Mouse (Mus musculus): ENCODE results near the gene Ccnk.

DNA sequence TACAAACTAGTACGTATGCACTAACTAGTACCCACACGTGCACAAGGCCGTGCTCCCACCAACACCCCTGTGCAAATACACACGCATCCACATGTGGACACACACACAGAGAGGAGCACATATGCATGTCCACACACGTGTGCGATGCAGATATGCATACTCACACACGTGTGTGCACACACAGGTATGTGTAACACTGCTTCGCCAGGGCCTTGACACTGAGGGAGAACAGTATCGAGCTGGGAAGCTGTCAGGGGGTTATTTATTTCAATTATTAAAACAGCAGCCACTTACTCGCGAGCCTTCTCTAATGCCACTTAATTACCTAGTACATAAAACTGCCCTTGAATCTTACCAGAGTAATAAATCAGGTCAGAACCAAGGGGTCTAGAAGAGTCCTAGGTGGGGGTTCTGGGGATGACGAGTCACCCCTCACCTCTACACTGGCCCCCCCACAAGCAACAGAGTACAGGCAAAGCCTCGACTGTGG lies 61.1 kb downstream of the Ccnk start:
- TF ChIP-seq CTCF (IDR thresholded peaks at IDR 0.05; ENCODE audit: control insufficient read depth, insufficient read depth, insufficient read length) (no peak), MAX (IDR thresholded peaks at IDR 0.05) (no peak), CEBPB (IDR thresholded peaks at IDR 0.05; ENCODE audit: low read depth) (no peak), MYOG (IDR thresholded peaks at IDR 0.05; ENCODE audit: control insufficient read depth, extremely low read depth, insufficient read length) (no peak), MYOD1 (IDR thresholded peaks at IDR 0.05; ENCODE audit: control insufficient read depth, insufficient read length, low read depth) (no peak), USF1 (IDR thresholded peaks at IDR 0.05; ENCODE audit: low read depth) (no peak), FOSL1 (IDR thresholded peaks at IDR 0.05; ENCODE audit: insufficient read depth, low read length, poor library complexity, severe bottlenecking) (no peak)

All from C2C12 (cell line).